10 mouse cellular contexts compared by ENCODE assay signal in genomic region chr1:138983465-138983864, GRCm38 (mm10). TPM values are rescaled to one million over a fixed set of nuclear protein-coding genes. Genes with fewer than 3 reads are reported as not detected.
DNase-seq lines count a peak whose midpoint lies in the region; ATAC-seq lines count a peak whose summit lies in the region.
"Had no signal": no experiment of that assay in that cellular context is flagged by ENCODE, and none has a peak within 500 bp of the region (broad histone marks: within the 10 kb centered on the region; RNA-seq: fewer than 3 reads in every experiment).

No protein-coding gene starts in this region.

- H3K27me3 ChIP-seq in heart, embryonic 14.5 days (ENCODE audit: control insufficient read depth, insufficient read depth, low read length) = no peaks in the 10 kb centered on the region
- no peaks in the 10 kb centered on the region for H3K27me3 ChIP-seq in heart, embryonic 10.5 days (ENCODE audit: insufficient read depth, poor library complexity, severe bottlenecking)
- H3K27me3 ChIP-seq in intestine, embryonic 14.5 days (replicated peaks; ENCODE audit: control insufficient read depth, insufficient read depth, low read length) = no peaks in the 10 kb centered on the region
- H3K27me3 ChIP-seq in neural tube, embryonic 14.5 days (ENCODE audit: control insufficient read depth, insufficient read depth, low read length) = no peaks in the 10 kb centered on the region
- H3K27me3 ChIP-seq: midbrain, embryonic 12.5 days had no signal

- H3K9ac ChIP-seq in heart, embryonic 14.5 days (ENCODE audit: low read length) = peak overlapping the region; percentile 38; the same call in 1 of the 2 replicates
- no peak overlapping the region for H3K9ac ChIP-seq in intestine, embryonic 14.5 days (ENCODE audit: low read length)
- no peak overlapping the region for H3K9ac ChIP-seq in neural tube, embryonic 14.5 days (replicated peaks; ENCODE audit: low read depth, low read length)
- H3K9ac ChIP-seq: midbrain, embryonic 12.5 days had no signal

- H3K4me1 ChIP-seq in heart, embryonic 14.5 days (ENCODE audit: control insufficient read depth in 2 of 2, insufficient read depth in 2 of 2, low read length in 2 of 2) = peaks cover 8 to 31% of the 10 kb centered on the region in 2 experiments
- peaks cover 11% of the 10 kb centered on the region; the same call in 1 of the 2 replicates for H3K4me1 ChIP-seq in heart, embryonic 10.5 days
- H3K4me1 ChIP-seq in intestine, embryonic 14.5 days (replicated peaks; ENCODE audit: control insufficient read depth, insufficient read depth, low read length) = peaks cover 11% of the 10 kb centered on the region
- peaks cover 3% of the 10 kb centered on the region; the same call in 1 of the 2 replicates for H3K4me1 ChIP-seq in neural tube, embryonic 14.5 days (ENCODE audit: control insufficient read depth, insufficient read depth, low read length)

- 41% methylated on average over 6 of the region's 6 CpGs for WGBS in heart, embryonic 14.5 days
- WGBS in heart, embryonic 10.5 days = 67% methylated on average over 6 of the region's 6 CpGs
- 33% methylated on average over 6 of the region's 6 CpGs for WGBS in intestine, embryonic 14.5 days
- WGBS in neural tube, embryonic 14.5 days = 40% methylated on average over 6 of the region's 6 CpGs

- no peak overlapping the region for H3K4me3 ChIP-seq in heart, embryonic 14.5 days (ENCODE audit: control insufficient read depth in 1 of 2, insufficient read depth in 1 of 2, low read depth in 1 of 2, low read length in 2 of 2)
- no peak overlapping the region for H3K4me3 ChIP-seq in heart, embryonic 10.5 days
- no peak overlapping the region for H3K4me3 ChIP-seq in intestine, embryonic 14.5 days (ENCODE audit: low read depth, low read length)
- H3K4me3 ChIP-seq in neural tube, embryonic 14.5 days (ENCODE audit: low read depth, low read length) = no peak overlapping the region
- H3K4me3 ChIP-seq: midbrain, embryonic 12.5 days had no signal

- DNase-seq in heart, embryonic 10.5 days (ENCODE audit: low spot score) = no peak
- peak; percentile 39 for DNase-seq in adrenal gland, postnatal 14 days
- DNase-seq in intestine, embryonic 14.5 days (ENCODE audit: low spot score) = peak; percentile 49
- DNase-seq in kidney, postnatal 10 days = no peak
- DNase-seq: thymus, adult 18-20 months had no signal

- no peaks in the 10 kb centered on the region for H3K36me3 ChIP-seq in heart, embryonic 14.5 days (ENCODE audit: control insufficient read depth, insufficient read depth, low read length)
- H3K36me3 ChIP-seq in heart, embryonic 10.5 days = no peaks in the 10 kb centered on the region
- H3K36me3 ChIP-seq in intestine, embryonic 14.5 days (ENCODE audit: control insufficient read depth, insufficient read depth, low read length) = no peaks in the 10 kb centered on the region
- no peaks in the 10 kb centered on the region for H3K36me3 ChIP-seq in neural tube, embryonic 14.5 days (ENCODE audit: control insufficient read depth, insufficient read depth, low read length)
- H3K36me3 ChIP-seq: midbrain, embryonic 12.5 days had no signal

- no peaks in the 10 kb centered on the region for H3K9me3 ChIP-seq in heart, embryonic 14.5 days (ENCODE audit: control insufficient read depth, low read length)
- no peaks in the 10 kb centered on the region for H3K9me3 ChIP-seq in heart, embryonic 10.5 days
- no peaks in the 10 kb centered on the region for H3K9me3 ChIP-seq in intestine, embryonic 14.5 days (ENCODE audit: control insufficient read depth, low read length)
- no peaks in the 10 kb centered on the region for H3K9me3 ChIP-seq in neural tube, embryonic 14.5 days (ENCODE audit: control insufficient read depth, low read length)
- H3K9me3 ChIP-seq: midbrain, embryonic 12.5 days had no signal

- peak overlapping the region; percentile 39 for H3K4me2 ChIP-seq in heart, embryonic 14.5 days (ENCODE audit: low read length)
- no peak overlapping the region for H3K4me2 ChIP-seq in intestine, embryonic 14.5 days (ENCODE audit: low read length)
- no peak overlapping the region for H3K4me2 ChIP-seq in neural tube, embryonic 14.5 days (ENCODE audit: low read depth, low read length)
- H3K4me2 ChIP-seq: midbrain, embryonic 12.5 days had no signal

- no peak for ATAC-seq in heart, embryonic 14.5 days (ENCODE audit: insufficient number of reproducible peaks, insufficient read depth, low FRiP score, low read depth)
- ATAC-seq in intestine, embryonic 14.5 days (replicated peaks; ENCODE audit: low FRiP score, low TSS enrichment, low read depth) = 0 out of 2 replicates have a peak, but pooled peaks have one; percentile 58
- ATAC-seq in neural tube, embryonic 14.5 days (ENCODE audit: low read depth) = peak; percentile 34; the same call in 1 of the 2 replicates
- no peak for ATAC-seq in megakaryocyte progenitor cell, adult 5-6 weeks (replicated peaks; ENCODE audit: poor library complexity)
- ATAC-seq in megakaryocyte-erythroid progenitor cell, adult 5-6 weeks (replicated peaks; ENCODE audit: low FRiP score, low TSS enrichment, poor library complexity, severe bottlenecking) = no peak

- H3K27ac ChIP-seq in heart, embryonic 14.5 days (replicated peaks in 1 of 2; ENCODE audit: control insufficient read depth in 1 of 2, insufficient read depth in 1 of 2, low read depth in 2 of 2, low read length in 2 of 2) = peak overlapping the region in 1 of 2 experiments; percentile 57; a peak in 2 of 4 replicates
- H3K27ac ChIP-seq in heart, embryonic 10.5 days = no peak overlapping the region
- H3K27ac ChIP-seq in intestine, embryonic 14.5 days (ENCODE audit: low read depth) = no peak overlapping the region
- no peak overlapping the region for H3K27ac ChIP-seq in neural tube, embryonic 14.5 days (ENCODE audit: low read depth, low read length)
- H3K27ac ChIP-seq: midbrain, embryonic 12.5 days had no signal

RNA-seq across cellular contexts. Expression of gene Dennd1b, which starts 20.2 kb away (rescaled TPM):
- polyA plus RNA-seq in heart, embryonic 14.5 days (2014; fragmentation: Nextera tagmentation; extraction: Ambion mirVana) = 16.8 and 18.6 TPM in 2 replicates
- 9.3 and 11.2 TPM in 2 replicates for polyA plus RNA-seq in heart, embryonic 10.5 days (2016; fragmentation: Nextera tagmentation; extraction: Ambion mirVana)
- 19.3 and 23.7 TPM in 2 replicates for total RNA-seq in adrenal gland, postnatal 14 days (2021)
- 10.2 and 11.6 TPM in 2 replicates for polyA plus RNA-seq in intestine, embryonic 14.5 days (2014; fragmentation: Nextera tagmentation; extraction: Ambion mirVana)
- polyA plus RNA-seq in neural tube, embryonic 14.5 days (2014; fragmentation: Nextera tagmentation; extraction: Ambion mirVana) = 11.0 and 11.7 TPM in 2 replicates
- 21.3 and 35.7 TPM in 2 replicates for total RNA-seq in megakaryocyte progenitor cell, adult 5-6 weeks (2015)
- total RNA-seq in megakaryocyte progenitor cell, adult 5-6 weeks (2017) = 21.5 and 22.6 TPM in 2 replicates
- 21.0 and 26.8 TPM in 2 replicates for total RNA-seq in megakaryocyte-erythroid progenitor cell, adult 5-6 weeks (2014; fragmentation: Nextera tagmentation)
- total RNA-seq in megakaryocyte-erythroid progenitor cell, adult 5-6 weeks (2017) = 13.8 and 19.3 TPM in 2 replicates

Comparison
In these comparisons a context has a peak if more than half of its experiments do, and no peak if none do; other contexts are left out.
1. ATAC-seq: peak in intestine, embryonic 14.5 days (single experiment) and neural tube, embryonic 14.5 days (single experiment); none in heart, embryonic 14.5 days (single experiment), megakaryocyte progenitor cell, adult 5-6 weeks (single experiment) and megakaryocyte-erythroid progenitor cell, adult 5-6 weeks (single experiment).
2. DNase-seq: peak in adrenal gland, postnatal 14 days (single experiment) and intestine, embryonic 14.5 days (single experiment); none in heart, embryonic 10.5 days (single experiment) and kidney, postnatal 10 days (single experiment).